Mouse (Mus musculus) ZHBTc4 (cell line): ENCODE data around the gene 4930432K21Rik.

Experiments used
- DNase-seq: peaks from one replicate; pipeline ENCODE4 v3.0.0-alpha.2; 2011; ENCODE audit warnings: low read depth, low spot score

The 4930432K21Rik gene

GRCm38 (mm10) chr8:84147769-84148530, at the start of gene 4930432K21Rik, which contains the start of gene Cc2d1a:
4930432K21Rik (plus strand) TSS chr8:84148025.
Cc2d1a (minus strand) TSS chr8:84147936.
- DNase-seq: peak; percentile 98

GRCm38 (mm10) chr8:84098376-84098775, 49.4 kb upstream of the 4930432K21Rik start:
- no peak for DNase-seq

GRCm38 (mm10) chr8:84101476-84102270, 46.2 kb upstream of the 4930432K21Rik start:
- DNase-seq: no peak

GRCm38 (mm10) chr8:84103601-84104000, 44.2 kb upstream of the 4930432K21Rik start:
- no peak for DNase-seq

- DNase-seq: peak; percentile 93
Observed at GRCm38 (mm10) chr8:84104221-84104620, 43.6 kb upstream of the 4930432K21Rik start.

- peak; percentile 99 for DNase-seq
Observed at GRCm38 (mm10) chr8:84104697-84105609, 42.9 kb upstream of the 4930432K21Rik start, which contains the start of gene Dcaf15. Dcaf15 (minus strand) TSS chr8:84104768.

- no peak for DNase-seq
Observed at GRCm38 (mm10) chr8:84105676-84106075, 42.1 kb upstream of the 4930432K21Rik start.

- DNase-seq: no peak
Observed at GRCm38 (mm10) chr8:84106216-84107040, 41.4 kb upstream of the 4930432K21Rik start.

- DNase-seq: no peak
Observed at GRCm38 (mm10) chr8:84115646-84116045, 32.2 kb upstream of the 4930432K21Rik start.

- no peak for DNase-seq
Observed at GRCm38 (mm10) chr8:84122151-84122550, 25.7 kb upstream of the 4930432K21Rik start.

- DNase-seq: no peak
Observed at GRCm38 (mm10) chr8:84125656-84126055, 22.2 kb upstream of the 4930432K21Rik start, which contains the start of gene Podnl1. Podnl1 (plus strand) TSS chr8:84125989.

- DNase-seq: no peak
Observed at GRCm38 (mm10) chr8:84126742-84127141, 21.1 kb upstream of the 4930432K21Rik start.

GRCm38 (mm10) chr8:84127202-84127901, 20.5 kb upstream of the 4930432K21Rik start:
- no peak for DNase-seq

GRCm38 (mm10) chr8:84128277-84128676, 19.5 kb upstream of the 4930432K21Rik start:
- DNase-seq: no peak

- DNase-seq: peak; percentile 67
Observed at GRCm38 (mm10) chr8:84130806-84131205, 17.0 kb upstream of the 4930432K21Rik start.

GRCm38 (mm10) chr8:84132225-84132624, 15.6 kb upstream of the 4930432K21Rik start:
- DNase-seq: no peak

GRCm38 (mm10) chr8:84137848-84138247, 10.0 kb upstream of the 4930432K21Rik start:
- peak; percentile 57 for DNase-seq

- DNase-seq: no peak
Observed at GRCm38 (mm10) chr8:84140838-84141237, 7.0 kb upstream of the 4930432K21Rik start.

GRCm38 (mm10) chr8:84144636-84145245, 3.1 kb upstream of the 4930432K21Rik start:
- no peak for DNase-seq
